Mouse (Mus musculus): ENCODE data around the gene Epb41l1.

The Epb41l1 gene

DNA sequence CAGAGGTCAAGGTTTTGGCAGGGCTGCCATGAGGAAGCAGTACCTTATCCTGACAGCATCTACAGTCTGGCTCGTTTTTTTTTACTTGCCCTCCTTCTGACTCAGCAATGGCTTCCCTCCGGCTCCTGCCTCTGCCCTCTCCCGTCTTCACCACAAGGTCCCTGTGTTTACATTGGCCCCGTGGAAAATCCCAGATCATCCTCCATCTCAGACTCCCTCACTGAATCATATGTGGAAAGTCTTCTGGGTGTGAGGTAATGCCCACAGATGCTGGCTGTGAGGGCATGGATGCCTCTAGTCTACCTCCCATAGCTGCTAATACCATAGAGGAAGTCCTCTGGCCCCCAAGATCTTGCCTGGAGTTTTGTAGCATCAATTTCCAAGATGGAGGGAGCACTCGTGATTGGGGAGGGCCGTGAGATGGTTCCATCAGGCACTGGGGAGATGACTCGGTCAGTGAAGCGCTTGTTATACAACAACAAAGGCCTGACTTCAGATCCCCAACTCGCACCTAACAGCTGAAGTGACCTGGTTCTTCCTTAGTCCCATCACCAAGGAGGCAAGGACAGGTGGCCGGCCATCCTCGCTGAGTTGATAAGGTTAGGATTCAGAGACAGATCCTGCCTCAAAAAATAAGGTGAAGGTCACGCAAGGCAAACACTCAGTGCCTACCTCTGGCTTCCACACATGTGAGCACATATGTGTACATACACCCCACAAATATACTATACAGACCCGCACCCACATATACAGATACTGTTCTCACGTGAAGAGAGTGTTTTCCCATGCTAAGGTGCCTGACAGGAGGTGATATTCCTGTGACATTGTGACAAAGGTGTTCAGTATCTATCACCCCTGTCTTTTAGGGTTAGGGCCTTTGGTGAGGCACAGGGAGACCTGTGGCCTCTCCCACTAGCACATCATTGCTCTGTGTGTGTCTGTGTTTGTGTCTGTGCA, 36.0 kb downstream of the Epb41l1 start:
- no peak for DNase-seq (ENCODE audit: low read depth, low spot score)

DNA sequence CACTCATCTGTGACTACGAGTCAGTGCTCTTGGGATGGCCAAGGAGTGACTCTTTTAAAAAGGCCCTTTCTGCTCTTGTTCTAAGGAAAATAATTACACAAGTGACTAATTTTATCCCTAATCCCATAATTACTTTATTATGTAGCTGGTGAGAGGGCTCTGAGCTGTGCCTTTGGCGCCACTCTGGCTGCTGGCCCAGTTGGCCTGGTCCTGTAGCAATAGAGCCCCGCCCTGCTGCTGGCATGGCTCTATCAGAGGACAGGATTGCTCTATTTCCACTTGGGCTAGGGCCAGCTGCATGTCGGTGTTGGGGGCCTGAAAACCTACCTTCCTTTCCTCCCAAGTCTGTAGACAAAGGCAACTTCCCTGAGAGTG, 36.6 kb downstream of the Epb41l1 start:
- no peak for DNase-seq (ENCODE audit: low read depth, low spot score)

DNA sequence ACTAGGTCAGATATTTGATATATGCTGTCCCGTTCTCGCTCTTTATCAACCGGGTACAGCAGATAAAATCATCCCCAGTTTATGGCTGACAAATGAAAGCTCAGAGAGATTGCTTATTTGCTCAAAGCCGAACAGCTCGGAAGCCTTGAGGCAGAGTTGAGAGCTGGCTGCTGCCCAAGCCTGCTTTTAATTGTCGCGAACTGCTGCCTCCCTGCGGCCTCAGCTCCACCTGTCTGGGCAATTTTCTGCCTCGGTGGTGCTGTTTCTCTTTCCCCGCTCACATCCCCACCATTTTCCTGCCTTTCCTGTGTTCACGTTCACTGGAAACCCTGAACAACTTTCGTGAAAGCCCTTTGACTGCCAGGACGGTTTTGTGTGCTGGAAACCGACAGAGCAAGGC, 39.8 kb downstream of the Epb41l1 start:
- peak; percentile 30 for DNase-seq (ENCODE audit: low read depth, low spot score)

DNA sequence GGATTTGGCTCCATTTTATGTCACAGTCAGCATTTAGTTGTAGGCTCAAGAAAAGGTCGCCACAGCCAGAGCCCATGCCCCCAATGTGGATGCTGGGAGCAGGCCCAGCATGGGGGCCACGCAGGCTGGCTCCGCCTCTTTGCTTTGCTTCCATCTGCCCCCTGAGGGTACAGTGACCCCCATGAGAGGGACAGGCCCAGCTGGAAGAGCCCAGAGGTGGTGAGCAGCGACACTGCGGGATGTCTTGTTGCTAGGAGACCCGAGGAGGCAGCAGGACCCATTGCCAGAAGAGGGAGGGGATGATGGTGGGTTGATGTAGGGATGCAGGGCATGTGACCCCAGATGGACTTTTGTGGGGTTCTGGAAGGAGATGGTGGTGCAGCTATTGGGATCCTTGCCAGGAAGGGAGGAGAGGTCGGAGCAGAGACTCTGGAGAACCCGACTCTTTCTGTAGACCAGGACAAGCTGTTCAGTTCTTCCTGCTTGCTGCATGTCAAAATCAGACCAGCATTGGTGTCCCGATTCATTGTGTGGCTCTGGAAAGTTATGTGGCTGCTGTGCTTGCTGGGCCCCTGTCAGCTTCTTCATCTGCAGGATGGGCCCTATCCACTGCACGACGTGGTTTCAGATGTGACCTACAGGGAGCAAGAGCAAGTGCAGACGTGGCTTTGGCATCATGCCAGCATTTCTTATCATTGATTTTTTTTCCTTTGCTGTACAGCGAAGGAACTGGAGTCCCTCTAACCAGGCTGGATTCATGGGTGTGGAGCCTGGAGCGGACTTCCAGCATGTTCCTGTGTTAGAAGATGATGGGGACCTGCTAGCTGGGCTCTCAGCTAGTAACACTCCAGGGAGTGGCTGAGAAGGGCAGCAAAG, 41.7 kb downstream of the Epb41l1 start:
- DNase-seq (ENCODE audit: low read depth, low spot score): no peak

DNA sequence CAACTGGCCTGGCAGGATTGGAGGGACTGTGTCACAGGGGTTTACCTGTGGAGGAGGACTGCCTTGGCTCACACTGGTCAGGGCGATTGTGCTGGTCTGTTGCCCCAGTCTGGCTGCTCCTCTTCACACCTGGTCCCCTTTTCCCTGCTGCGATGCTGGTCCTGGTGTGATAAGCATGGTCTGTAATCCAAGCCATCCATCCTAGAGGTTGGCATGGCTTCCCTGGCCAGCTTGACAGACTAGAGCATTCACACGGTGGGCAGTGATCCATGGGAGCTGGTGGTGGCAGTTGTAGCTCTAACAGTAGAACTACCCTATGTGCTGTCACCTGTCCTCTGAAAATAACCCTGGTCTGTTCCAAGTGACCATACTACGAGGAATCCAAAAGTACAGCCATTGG, 43.7 kb downstream of the Epb41l1 start:
- no peak for DNase-seq (ENCODE audit: low read depth, low spot score)

DNA sequence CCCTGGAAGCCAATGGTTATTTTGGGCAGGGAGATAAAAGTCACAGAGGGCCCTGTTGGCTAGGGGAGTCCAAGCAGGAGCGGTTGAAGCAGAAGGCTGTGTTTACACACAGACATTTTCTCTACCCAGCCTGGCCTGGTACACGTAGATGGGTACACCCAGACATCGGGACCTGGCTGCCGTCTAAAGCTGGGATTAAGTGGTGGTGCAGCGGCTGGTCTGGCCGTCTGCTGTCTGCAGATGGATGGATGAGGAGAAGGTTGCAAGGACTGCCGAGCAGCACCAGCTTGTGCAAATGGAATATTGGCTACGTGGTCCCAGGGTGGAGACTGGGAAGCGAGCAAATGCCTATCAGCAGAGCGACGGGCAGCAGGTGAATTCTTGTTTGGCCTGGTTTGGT, 46.8 kb downstream of the Epb41l1 start:
- no peak for DNase-seq (ENCODE audit: low read depth, low spot score)

DNA sequence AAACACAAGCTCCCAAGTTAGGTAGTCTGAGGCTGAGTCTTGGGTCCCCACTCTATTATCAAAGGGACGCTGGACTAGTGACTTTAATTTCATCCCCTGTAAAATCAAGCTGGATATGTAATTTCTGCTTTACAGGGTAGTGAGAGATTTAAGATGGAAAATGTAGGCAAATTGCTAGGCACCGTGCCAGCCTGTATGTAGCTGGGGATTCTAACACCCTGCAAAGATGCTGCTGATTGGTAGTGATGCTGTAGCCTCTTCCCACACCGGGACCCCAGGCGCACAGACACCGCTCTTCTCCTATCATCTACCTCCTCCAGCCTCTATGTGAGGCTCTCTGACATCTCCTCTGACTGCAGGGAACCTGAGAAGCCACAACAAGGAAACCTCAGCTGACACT, 48.2 kb downstream of the Epb41l1 start:
- DNase-seq (ENCODE audit: low read depth, low spot score): no peak

DNA sequence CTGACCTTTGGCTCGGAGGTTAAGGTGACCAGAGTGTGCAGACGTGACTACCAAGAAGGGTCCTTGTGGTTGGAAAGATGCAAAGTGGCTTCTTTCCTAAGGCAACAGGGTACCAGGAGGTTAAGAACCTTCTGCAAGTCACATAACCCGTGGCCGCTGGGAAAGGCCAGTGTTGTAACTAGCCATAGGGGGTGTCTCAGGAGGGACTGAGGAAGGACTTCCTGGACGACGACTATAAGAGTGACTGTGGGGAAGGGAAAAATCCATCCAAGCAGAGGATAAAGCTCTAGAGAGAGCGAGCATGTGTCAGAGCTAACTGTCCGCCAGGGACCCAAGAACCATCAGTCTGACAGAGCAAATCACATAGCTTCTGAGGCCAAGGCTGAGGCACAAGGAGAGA, 48.8 kb downstream of the Epb41l1 start:
- DNase-seq (ENCODE audit: low read depth, low spot score): no peak

DNA sequence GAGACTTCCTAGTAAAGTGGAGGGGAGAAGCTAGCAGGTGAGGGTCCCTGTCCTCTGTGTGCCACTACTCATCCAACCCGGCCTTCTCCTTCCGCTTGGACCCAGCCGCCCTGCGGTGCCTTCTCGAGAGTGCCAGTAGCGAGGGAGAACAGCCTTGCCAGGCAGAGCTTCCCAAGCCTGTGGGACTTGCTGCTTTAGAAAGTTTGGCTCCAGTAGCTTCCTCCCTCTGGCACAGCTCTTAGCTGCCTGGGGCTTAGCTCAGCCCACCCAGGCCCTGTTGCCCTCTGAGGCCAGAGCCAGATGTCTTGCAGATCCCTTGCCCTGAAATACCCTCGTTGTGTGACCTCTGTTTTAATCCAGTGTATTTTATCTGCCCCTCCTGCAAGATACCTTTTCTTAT, 50.2 kb downstream of the Epb41l1 start:
- no peak for DNase-seq (ENCODE audit: low read depth, low spot score)

DNA sequence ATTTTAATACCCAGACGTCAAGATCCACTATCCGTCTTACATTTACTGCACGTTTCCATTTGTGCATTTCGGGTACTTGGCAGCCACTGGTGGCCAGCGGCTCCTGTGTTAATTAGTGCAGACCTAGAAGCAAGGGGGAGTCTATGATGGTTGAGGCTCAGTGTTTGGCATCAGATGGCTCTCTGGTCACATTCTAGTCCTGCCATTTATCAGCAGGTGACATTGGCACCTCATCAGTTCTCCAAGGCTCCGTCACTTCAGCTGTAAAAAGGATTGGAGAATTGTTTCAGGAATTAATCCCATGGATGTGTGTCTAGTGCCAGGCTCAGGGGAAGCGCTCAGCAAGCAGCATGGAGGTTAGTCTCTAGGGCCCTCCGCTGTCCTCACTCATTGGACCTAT, 51.6 kb downstream of the Epb41l1 start:
- no peak for DNase-seq (ENCODE audit: low read depth, low spot score)

DNA sequence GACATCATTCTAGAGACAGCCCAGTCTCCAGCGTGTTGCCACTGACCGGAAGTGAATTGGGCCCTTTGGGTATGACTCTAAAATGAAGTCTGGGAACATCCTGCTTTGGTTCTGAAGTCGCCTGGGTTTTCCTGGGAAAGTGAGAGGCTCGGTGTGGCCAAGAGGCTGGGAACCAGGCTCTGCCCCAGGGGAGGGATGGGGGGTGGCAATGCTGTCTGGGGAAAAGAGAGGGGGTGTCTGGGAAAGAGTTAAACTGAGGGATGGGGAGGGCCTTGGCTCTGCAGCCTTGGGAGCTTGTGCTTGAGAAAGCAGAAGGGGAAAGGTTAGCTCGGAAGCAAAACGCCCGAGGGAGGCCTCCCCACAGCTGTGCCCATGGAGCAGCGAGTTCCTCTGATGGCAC, 53.0 kb downstream of the Epb41l1 start:
- no peak for DNase-seq (ENCODE audit: low read depth, low spot score)

DNA sequence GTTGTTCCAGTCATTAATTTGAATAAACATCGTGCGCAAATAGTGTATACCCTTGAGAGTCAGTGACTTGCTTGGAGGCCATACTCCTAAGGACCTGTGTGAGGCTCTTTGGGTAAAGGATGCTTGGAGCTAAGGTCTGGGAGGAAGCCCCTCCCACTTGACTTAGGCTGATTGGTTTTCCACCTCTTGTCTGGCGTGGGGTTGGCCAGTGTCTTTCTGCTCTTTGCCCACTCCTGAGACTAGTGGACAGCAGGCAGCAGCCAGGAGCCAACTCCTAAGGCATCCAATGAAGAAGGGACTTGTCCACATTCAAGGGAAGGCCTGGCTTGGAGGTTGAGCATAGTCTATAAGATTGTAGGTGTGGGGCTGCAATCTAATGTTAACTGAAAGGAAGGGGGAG, 53.4 kb downstream of the Epb41l1 start:
- DNase-seq (ENCODE audit: low read depth, low spot score): peak; percentile 40

DNA sequence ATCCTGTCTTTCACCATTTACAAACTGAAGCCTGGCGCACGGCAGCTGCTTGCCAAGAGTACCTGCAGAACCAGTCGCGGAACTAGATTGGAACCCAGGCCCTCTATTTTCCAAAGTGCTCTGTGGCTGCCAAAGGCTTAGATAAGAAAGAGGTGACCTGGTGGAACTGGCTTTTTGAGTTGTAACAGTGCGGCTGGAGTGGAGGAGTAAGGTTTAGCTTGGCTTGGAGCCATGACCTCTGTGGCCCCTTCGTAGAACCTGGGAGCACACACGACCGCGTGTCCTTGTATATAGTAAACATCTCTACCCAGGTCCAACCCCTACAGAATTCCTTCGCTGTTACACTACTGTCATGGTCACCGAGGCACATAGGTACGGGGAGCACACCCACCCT, 54.2 kb downstream of the Epb41l1 start:
- no peak for DNase-seq (ENCODE audit: low read depth, low spot score)

DNA sequence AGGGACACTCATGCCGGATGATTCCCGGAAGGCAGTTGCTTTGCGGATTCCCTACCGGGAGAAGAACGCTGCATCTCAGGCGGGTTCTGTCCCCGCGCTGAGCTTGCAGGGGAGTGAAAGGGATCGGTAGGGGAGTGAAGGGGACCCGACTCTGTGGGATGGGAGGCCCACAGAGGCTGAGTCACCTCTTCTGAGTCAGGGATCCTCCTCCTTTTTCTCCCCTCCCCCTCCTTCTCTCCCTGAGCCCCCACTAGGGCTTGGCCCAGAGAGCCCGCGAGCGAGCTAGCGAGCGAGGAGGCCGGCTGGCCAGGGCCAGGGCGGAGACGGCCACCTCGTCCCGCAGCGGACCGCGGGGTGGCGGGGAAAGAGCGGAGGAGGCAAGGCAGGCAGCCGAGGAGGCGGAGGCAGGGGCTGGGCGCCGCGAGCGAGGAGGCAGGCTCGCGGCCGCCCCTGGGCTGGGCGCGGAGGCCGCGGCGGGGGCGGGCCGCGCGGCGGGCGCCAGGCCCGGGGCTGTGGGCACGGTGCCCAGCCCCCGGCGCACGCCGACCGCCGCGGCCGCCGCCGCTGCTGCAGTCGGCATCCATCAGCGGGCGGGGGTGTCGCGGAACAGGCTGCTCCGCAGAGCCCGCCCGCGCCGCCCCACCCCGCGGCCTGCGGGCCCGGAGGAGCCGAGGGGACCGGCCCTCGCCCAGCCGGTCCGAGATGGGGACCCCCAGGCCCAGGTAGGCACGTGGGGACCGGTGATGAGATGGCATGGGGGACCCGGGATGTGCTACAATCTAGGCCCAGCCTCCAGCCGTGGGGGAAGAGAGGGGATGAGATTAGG, 54.8 kb downstream of the Epb41l1 start:
- peak; percentile 63 for DNase-seq (ENCODE audit: low read depth, low spot score)

DNA sequence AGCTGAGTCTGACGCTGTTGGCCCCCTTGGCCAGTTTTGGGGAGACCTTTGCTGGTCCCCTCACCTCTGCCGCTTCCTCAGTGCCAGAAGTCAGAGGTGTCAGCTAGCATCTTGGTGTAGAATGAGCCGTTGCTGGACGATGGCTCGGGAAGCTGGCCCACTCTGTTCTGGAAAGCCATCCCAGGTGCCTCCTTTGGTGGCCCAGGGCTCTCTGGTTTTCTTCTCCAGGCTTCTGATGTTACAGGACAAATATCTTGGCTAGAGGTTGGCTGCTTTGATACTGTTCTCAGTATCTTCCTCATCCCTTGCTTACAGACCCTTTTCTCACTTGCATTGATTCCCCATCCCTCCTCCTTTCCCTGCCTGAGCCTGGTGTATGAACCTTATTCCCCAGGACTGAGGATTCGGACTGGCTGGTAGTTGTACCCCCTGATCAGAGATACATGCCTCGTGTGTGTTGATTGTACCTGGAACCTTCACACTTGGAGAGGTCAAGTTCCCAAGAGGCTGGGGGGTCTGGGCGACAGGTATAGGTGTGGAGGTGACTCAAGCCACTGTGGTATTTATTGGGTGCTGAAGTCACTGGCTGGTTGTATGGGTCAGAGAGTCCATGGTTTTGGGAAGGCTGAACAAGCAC, 55.5 kb downstream of the Epb41l1 start:
- DNase-seq (ENCODE audit: low read depth, low spot score): no peak

DNA sequence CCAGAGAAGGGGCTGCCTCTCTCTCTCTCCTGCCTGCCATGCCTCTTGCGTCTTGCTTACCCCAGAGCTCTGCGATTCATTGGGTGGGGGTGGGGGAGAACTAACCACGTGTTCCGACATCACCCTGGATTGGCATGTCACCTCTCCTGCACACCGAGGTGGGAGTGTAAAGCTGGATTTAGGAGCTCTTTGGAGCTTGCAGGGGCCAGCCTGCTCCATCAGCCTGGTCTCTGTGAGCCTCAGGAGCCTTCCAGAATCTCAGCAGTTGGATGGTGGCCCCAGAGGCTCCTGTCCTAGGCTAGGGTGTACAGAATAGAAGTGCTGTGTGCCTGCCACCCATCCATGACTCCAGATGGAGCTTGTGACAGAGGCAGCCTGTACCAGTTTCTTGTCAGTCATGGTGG, 56.0 kb downstream of the Epb41l1 start:
- DNase-seq (ENCODE audit: low read depth, low spot score): no peak

DNA sequence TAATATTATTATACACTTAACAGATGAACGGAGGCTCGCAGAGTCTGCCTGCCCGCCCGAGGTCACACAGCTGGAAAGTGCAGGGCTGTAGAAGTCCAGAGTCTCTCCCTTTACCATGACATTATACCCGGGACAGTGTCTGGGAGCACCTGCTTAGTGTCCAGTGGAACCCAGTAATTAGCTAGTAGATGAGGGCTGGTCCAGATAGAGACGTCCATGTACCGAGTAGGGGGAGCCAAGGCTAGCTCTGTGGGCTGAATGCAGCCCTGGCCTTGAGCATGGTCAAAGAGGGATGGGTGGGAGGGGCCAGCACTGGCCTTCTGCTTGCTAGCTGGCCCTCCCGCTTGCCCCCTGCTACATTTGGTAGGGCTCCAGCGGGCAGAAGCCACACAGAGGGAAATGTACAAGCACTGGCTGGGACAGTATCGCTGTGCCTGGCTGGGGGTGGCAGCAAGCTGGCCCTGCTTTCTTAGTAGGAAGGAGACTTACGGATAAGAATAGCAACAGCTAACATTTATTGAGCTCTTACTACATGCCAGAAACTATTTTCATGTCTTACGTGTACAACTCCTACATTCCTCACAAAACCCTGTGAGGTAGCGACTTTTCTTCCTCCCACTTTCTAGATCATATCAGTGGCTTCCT, 57.5 kb downstream of the Epb41l1 start:
- no peak for DNase-seq (ENCODE audit: low read depth, low spot score)

DNA sequence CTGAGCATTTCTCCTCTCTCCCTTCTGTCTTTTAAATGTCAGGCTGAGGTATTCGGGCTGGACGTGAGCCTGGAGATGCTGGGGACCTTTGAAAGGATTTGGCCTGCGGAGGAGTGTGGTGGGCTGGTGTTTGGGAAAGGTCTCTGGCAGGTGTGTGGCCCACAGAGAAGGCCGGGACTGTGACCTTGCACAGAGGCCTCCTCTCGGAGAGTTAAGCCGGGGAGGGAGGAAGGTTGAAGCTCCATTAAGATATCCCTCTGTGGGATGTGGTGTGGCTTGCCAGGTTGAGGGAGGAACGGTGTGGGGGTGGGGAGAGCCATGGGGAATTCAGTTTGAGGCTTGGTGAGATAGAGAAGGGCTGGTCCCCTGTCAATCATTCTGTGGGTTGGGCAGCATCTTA, 59.1 kb downstream of the Epb41l1 start:
- peak; percentile 43 for DNase-seq (ENCODE audit: low read depth, low spot score)

DNA sequence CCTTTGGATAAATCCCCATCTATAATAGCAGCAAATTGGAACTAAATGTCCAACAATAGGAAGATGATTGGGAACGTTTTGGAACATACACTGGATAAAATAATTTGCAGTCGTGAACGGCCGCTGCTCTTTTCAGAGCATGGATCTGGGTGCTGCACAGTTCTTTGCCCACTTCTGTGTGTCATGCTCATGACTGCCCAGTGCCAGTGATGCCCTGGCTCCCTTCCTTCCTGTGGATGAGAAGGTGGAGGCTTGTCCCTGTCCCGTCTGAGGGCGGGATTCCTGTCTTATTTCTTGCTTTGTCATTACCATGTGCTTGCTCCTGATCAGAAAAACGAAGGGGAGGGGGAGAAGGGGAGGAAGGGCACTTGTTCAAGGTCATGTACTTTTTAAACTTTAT, 59.6 kb downstream of the Epb41l1 start:
- DNase-seq (ENCODE audit: low read depth, low spot score): no peak

DNA sequence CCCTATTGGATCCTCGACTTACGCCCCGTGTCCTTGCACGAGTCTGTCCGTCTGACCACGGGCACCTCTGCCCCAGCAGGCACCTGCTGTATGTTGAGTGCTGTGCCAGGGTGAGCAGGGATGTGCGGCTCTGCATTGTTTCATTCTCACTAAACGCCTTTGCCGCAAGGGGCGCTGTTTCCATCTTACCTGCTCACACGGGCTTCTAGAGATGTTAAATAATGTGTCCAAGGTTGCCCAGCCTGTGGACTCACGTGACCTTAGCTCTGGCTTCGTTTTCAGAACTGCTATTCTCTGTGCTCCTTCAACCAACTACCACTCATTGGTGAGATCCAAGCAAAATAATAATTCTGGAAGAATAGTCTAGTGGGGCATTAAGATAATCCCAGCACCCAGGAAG, 61.6 kb downstream of the Epb41l1 start:
- peak; percentile 80 for DNase-seq (ENCODE audit: low read depth, low spot score)

DNA sequence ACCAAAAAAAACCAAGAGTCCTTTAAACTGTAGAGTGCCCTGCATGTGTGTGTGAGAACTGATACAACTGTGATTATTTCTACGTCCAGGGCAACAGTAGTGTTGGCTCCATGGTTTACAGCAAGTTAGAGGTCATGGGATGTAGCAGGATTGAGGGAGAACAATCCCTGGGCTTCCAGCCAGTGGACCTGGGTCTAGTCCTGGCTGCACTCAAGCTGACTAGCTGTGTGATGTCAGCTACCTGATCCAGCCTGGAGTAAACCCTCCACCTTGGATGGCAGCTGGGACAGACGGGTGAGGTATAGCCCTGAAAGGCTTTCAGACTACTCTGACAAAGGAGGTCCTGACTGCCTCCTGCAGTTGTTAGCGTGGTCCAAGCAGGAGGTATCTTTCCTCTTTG, 62.1 kb downstream of the Epb41l1 start:
- no peak for DNase-seq (ENCODE audit: low read depth, low spot score)
